Mouse (Mus musculus): ENCODE data around the gene Cdan1.

GRCm38 (mm10) chr2:120841211-120841610 is 8.7 kb downstream of the Cdan1 start:
- TF ChIP-seq POLR2A (IDR thresholded peaks at IDR 0.05; ENCODE audit: insufficient read depth, low read length): no peak
- no peak for TF ChIP-seq CTCF (IDR thresholded peaks at IDR 0.05; ENCODE audit: low read depth, low read length)
- no peak for TF ChIP-seq EP300 (IDR thresholded peaks at IDR 0.05; ENCODE audit: insufficient read depth, low read depth, low read length)
